Mouse (Mus musculus) left cerebral cortex, postnatal 14 days (tissue): ENCODE results near the gene Arhgap32. TPM values are rescaled to one million over a fixed set of nuclear protein-coding genes. Genes with fewer than 3 reads are reported as not detected.

ENCODE experiments used
- DNase-seq, 2 experiments: peaks; one replicate each; pipeline ENCODE4 v3.0.0; 2021 to 2022; ENCODE audit warnings: low spot score in 2 of 2, mixed read lengths in 1 of 2
- intact Hi-C: fragments of 180-260 bp; cut with DNase I; formaldehyde crosslinking; loops from one replicate; pipeline ENCODE4 v1.15.1; 2025
- total RNA-seq, 2 experiments: library from RNA; stranded (reverse); gene quantifications; 2 replicates each; pipeline ENCODE4 v1.2.3; 2021

Arhgap32 gene
- total RNA-seq, 2 experiments from 2014 or later = 342 to 403 TPM

GRCm38 (mm10) chr9:32240449-32240848 is 124.5 kb downstream of the Arhgap32 start:
- intact Hi-C loops = loop anchor here (10.0 kb wide), 1 partner anchor 266 kb away; no protein-coding TSS in a partner anchor

GRCm38 (mm10) chr9:32241637-32242199 is 125.8 kb downstream of the Arhgap32 start:
- intact Hi-C loops = loop anchor here (10.0 kb wide), 1 partner anchor 267 kb away; no protein-coding TSS in a partner anchor
- DNase-seq = no peak

More at GRCm38 (mm10) chr9:32240449-32240848, 124.5 kb downstream of the Arhgap32 start:
- DNase-seq = no peak

GRCm38 (mm10) chr9:32242921-32243617 is 127.1 kb downstream of the Arhgap32 start:
- DNase-seq = no peak
- intact Hi-C loops = loop anchor here (10.0 kb wide), 1 partner anchor 268 kb away; no protein-coding TSS in a partner anchor

- intact Hi-C loops = loop anchor here (10.0 kb wide), 1 partner anchor 270 kb away; no protein-coding TSS in a partner anchor
- DNase-seq = no peak
Observed at GRCm38 (mm10) chr9:32245237-32245636, 129.3 kb downstream of the Arhgap32 start.

- DNase-seq = no peak
- intact Hi-C loops = loop anchor here (10.0 kb wide), 1 partner anchor 271 kb away; no protein-coding TSS in a partner anchor
Observed at GRCm38 (mm10) chr9:32246123-32246716, 130.3 kb downstream of the Arhgap32 start.

GRCm38 (mm10) chr9:32250486-32250885 is 134.6 kb downstream of the Arhgap32 start:
- intact Hi-C loops = no loop called here
- DNase-seq = no peak

GRCm38 (mm10) chr9:32253721-32254120 is 137.8 kb downstream of the Arhgap32 start:
- no peak for DNase-seq
- intact Hi-C loops = no loop called here

GRCm38 (mm10) chr9:32257365-32257764 is 141.4 kb downstream of the Arhgap32 start:
- no peak for DNase-seq
- intact Hi-C loops = no loop called here

- no peak for DNase-seq
- intact Hi-C loops = no loop called here
Observed at GRCm38 (mm10) chr9:32257882-32258281, 141.9 kb downstream of the Arhgap32 start.

GRCm38 (mm10) chr9:32271896-32272444 is 156.0 kb downstream of the Arhgap32 start:
- peak; percentile 76 to 85 for DNase-seq
- intact Hi-C loops = loop anchor here (1.0 to 10.0 kb wide), 3 partner anchors 78 to 975 kb away; no protein-coding TSS in a partner anchor

GRCm38 (mm10) chr9:32278052-32278451 is 162.1 kb downstream of the Arhgap32 start:
- intact Hi-C loops = loop anchor here (5.0 to 10.0 kb wide), 2 partner anchors 307 to 819 kb away; no protein-coding TSS in a partner anchor
- DNase-seq = no peak

GRCm38 (mm10) chr9:32279789-32280188 is 163.9 kb downstream of the Arhgap32 start:
- no peak for DNase-seq
- intact Hi-C loops = loop anchor here (5.0 to 10.0 kb wide), 2 partner anchors 305 to 818 kb away; no protein-coding TSS in a partner anchor

- DNase-seq = no peak
- intact Hi-C loops = no loop called here
Observed at GRCm38 (mm10) chr9:32280456-32280855, 164.5 kb downstream of the Arhgap32 start.

GRCm38 (mm10) chr9:32283591-32283990 is 167.7 kb downstream of the Arhgap32 start:
- intact Hi-C loops = no loop called here
- DNase-seq = no peak

- DNase-seq = no peak
- intact Hi-C loops = no loop called here
Observed at GRCm38 (mm10) chr9:32291618-32292017, 175.7 kb downstream of the Arhgap32 start.

GRCm38 (mm10) chr9:32292686-32293085 is 176.8 kb downstream of the Arhgap32 start:
- DNase-seq = no peak
- intact Hi-C loops = no loop called here

GRCm38 (mm10) chr9:32295061-32295800 is 179.3 kb downstream of the Arhgap32 start:
- no peak for DNase-seq

GRCm38 (mm10) chr9:32302501-32303150 is 186.7 kb downstream of the Arhgap32 start:
- DNase-seq = no peak
- intact Hi-C loops = no loop called here

More at GRCm38 (mm10) chr9:32295061-32295800, 179.3 kb downstream of the Arhgap32 start:
- intact Hi-C loops = no loop called here

- intact Hi-C loops = no loop called here
- DNase-seq = peak in 1 of 2 experiments; percentile 5
Observed at GRCm38 (mm10) chr9:32311786-32312185, 195.8 kb downstream of the Arhgap32 start.
